Mouse (Mus musculus) frontal cortex, adult (tissue): ENCODE measurements at regions not wholly inside any gene's neighbourhood (a gene's known extent, or its start where the extent isn't known, plus 50 kb on each side); places are given as distances from the start of the nearest gene placed in this dataset.
"Not testable (repeated sequence)": the region's sequence is repeated elsewhere in the genome, so short reads cannot be mapped to it uniquely, and the experiment has no call there.

Experiments used
- ATAC-seq: cut with Nextera tagmentation; 2 replicates; pipeline ENCODE4 v1.9.2; 2017; ENCODE audit warnings: mild to moderate bottlenecking, moderate library complexity, mixed read lengths; ENCODE audit not compliant: low TSS enrichment

GRCm38 (mm10) chr10:119099092-119099792 lies 140.6 kb downstream of the Cand1 start:
- ATAC-seq, result no peak

DNA sequence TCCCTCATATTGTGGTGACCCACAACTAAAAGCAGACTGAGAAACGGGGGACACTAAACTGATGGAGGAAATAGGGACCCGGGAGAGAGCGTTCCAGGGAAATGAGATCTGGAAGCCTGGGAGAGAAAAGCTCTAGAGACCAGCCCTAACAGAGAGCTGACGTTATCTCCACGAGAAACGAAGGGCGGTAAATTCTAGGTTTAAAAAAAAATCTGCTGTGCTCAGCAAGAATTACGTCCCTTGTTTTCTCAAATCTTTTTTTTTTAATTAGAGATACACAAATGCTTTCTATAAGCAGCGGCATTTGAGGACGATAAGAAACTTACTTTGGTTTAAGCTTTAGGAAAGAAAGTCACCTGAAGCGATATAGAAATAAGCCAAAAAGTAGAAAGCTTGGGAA lies 145.7 kb downstream of the Cand1 start:
- no peak for ATAC-seq

DNA sequence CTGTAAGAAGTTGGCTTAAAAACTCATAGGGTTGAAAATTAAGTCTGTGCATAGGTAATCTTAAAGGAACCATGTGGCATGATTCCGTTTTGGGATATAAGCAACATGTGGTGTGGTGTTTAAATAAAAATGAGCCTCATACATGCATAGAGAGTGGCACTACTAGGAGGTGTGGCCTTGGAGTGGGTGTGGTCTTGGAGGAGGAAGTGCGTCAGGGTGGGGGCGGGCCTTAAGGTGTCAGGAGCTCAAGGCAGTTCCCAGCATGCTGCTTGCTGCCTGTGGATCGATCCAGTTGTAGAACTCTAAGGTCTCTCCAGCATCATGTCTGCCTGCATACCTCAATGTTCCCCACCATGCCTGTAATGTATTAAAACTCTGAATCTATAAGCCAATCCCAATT lies 152.0 kb downstream of the Cand1 start:
- ATAC-seq, result no peak

DNA sequence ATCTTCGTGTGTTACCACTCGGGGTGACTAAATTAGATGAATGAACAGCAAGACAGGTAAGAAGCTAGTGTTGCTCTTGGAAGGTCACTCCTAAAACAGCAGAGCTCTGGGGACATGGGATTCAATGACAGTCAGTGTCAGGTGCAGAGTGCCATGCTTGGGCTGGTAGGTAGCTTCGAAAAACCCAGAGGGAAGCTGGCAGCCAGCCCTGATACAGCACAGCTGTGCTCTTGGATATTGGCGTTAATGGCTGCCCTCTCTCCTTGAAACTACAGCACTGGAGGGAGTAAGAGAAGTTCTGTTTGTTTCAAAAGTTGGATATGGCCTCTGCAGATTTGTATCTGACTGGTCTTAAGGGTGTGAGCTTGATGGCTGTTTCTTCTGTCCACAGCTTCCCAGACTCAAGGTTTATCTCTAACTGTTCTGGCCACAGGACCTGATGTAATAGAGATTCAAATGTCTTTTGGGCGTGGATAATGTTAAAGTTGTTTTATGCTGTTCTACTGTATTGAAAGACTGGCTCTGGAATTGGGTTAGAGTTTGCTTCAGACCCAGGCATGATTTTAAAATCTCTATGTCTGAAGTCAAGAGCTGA lies 152.7 kb downstream of the Cand1 start:
- no peak for ATAC-seq

- no peak for ATAC-seq
These were observed 153.4 kb downstream of the Cand1 start for GRCm38 (mm10) chr10:119086450-119086849.

GRCm38 (mm10) chr10:119083431-119083830 lies 156.4 kb downstream of the Cand1 start:
- ATAC-seq, result peak; percentile 75

GRCm38 (mm10) chr10:119082861-119083260 lies 157.0 kb downstream of the Cand1 start:
- no peak for ATAC-seq

GRCm38 (mm10) chr10:119081766-119082165 lies 158.1 kb downstream of the Cand1 start:
- not testable (repeated sequence) for ATAC-seq

- no peak for ATAC-seq
These were observed 163.7 kb downstream of the Cand1 start for GRCm38 (mm10) chr10:119076100-119076566.

DNA sequence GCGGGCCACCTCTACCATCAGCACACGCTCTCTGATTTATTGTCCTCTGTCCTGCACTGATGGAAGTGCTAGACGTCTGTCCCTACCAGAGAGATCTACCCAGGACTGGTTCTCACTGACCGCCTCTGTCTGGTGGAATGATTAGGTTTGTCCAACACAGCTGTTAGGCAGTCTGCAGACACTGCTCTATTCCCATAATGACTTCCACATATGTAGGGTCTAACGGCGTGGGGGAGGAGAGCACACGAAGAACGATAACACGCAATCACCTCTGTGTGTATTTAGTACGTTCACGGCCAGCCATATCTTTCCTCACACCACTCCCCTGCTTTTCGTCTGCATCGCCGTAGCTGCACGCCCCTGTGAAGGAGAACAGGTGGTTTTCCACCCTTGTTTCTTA lies 165.0 kb downstream of the Cand1 start:
- 0 out of 2 replicates have a peak, but pooled peaks have one; percentile 23 for ATAC-seq

DNA sequence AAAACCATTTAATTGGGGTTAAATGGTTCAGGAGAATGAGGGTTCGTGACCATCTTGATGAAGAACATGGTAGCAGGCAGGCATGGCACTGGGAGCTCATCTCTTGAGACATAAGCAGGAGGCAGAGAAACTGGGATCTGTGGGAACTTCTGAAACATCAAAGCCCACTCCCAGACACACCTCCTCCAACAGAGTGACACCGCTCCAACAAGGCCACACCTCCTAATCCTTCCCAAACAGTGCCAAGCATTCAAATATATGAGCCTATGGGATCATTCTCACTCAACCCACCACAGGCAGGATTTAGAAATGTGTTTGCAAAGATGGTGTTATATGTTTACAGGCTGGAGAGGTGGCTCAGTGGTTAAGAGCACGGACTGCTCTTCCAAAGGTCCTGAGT lies 165.9 kb downstream of the Cand1 start:
- no peak for ATAC-seq

DNA sequence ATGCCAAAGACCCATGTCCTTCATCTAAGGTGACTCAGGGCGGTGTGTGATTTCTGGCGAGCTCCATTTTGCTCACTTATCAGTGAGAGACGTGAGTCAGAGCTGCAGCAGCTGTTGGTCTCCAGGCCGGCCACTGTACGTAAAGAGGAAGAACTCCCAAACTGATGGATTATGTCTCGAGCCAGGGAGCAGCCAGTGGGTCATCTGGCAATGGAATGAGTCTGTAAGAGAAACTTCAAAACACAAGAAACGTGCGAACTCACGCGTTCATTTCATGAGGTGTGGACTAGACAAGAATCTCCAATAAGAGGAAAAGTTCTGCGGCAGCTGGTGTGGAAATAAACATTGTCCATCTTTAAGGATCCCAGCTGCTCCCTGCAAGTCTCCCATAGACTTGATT lies 170.4 kb downstream of the Cand1 start:
- no peak for ATAC-seq

DNA sequence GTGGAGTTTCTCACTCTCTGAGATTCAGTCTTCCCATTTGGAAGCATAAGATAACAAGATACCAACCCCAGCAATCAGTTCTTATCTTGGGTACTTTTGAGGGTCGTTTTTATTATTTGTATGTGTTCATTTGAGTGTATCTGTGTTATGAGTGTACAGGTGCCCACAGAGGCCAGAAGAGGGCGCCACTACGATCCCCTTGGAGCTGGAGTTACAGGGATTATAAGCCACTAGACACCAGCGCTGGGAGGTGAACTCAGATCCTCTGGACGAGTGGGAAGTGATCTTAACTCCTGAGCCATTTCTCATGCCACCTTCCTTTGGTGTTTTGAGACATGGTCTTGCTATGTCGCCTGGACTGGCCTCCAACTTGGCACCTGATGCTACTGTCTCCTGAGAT lies 172.0 kb downstream of the Cand1 start:
- no peak for ATAC-seq

DNA sequence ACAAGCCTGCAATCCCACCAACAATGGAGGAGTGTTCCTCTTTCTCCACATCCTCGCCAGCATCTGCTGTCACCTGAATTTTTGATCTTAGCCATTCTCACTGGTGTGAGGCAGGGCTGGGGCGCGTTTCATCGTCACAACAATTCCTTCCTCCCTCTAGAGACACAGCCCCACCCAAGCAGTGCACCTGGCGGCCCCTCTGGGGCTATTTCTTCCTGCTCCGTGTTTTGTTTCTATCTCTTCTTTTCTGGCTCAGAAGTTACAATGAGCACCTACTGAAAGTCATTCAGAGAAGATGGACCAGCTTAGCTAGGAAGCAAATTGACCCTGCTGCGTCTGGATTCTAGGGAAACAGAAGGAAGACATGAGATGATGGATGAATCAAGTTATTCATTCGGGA lies 172.5 kb downstream of the Cand1 start:
- no peak for ATAC-seq

DNA sequence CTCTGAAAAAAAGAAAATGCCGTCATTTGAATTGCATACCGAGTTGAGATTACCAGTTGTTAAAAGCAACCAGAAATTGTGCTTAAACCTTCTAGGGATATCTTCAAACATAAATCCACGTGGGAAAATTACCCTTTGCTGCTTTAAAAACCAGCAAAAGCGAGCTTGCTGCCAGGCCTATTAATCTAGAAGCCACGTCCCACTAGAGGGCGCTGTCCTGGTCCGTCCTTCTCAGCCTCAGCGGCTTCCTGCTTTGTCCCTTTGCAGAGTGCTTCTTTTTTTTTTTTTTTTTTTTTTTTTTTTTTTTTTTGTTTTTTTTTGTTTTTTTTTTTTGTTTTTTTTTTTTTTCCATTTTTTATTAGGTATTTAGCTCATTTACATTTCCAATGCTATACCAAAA lies 173.9 kb downstream of the Cand1 start:
- ATAC-seq, result peak; percentile 71

GRCm38 (mm10) chr10:119065133-119065817 lies 174.6 kb downstream of the Cand1 start:
- ATAC-seq, result peak; percentile 63

- ATAC-seq, result no peak
These were observed 175.6 kb downstream of the Cand1 start for GRCm38 (mm10) chr10:119064218-119064617.

- ATAC-seq, result no peak
These were observed 176.6 kb downstream of the Cand1 start for GRCm38 (mm10) chr10:119063209-119063699.

GRCm38 (mm10) chr10:119061958-119062599 lies 177.8 kb downstream of the Cand1 start:
- peak; percentile 71 for ATAC-seq

- no peak for ATAC-seq
These were observed 178.5 kb downstream of the Cand1 start for GRCm38 (mm10) chr10:119061349-119061850.

GRCm38 (mm10) chr10:119058493-119059020 lies 181.3 kb downstream of the Cand1 start:
- ATAC-seq, result no peak
